Mouse (Mus musculus) heart, embryonic 16.5 days (tissue): Measurements from ENCODE around the gene Olfr560. TPM values are rescaled to one million over a fixed set of nuclear protein-coding genes. Genes with fewer than 3 reads are reported as not detected.

Experiments
- ATAC-seq: fragments of 200-750 bp; cut with Nextera tagmentation; replicated peaks from 2 replicates; pipeline ENCODE4 v1.8.0; 2017; ENCODE audit warnings: moderate number of reproducible peaks; ENCODE audit not compliant: insufficient read depth, low FRiP score; ENCODE audit errors: extremely low read depth
- H3K27ac ChIP-seq: fragments of 300-500 bp; sonication (generic); 2 replicates; pipeline ENCODE4 v1.5.1; 2014; ENCODE audit warnings: mild to moderate bottlenecking, low read length, control low read depth, moderate library complexity
- H3K27me3 ChIP-seq: fragments of 300-500 bp; sonication (generic); 2 replicates; pipeline ENCODE4 v1.6.1; 2014; ENCODE audit warnings: low read length, mixed read lengths; ENCODE audit not compliant: control insufficient read depth, insufficient read depth
- H3K36me3 ChIP-seq: fragments of 300-500 bp; sonication (generic); 2 replicates; pipeline ENCODE4 v1.6.1; 2014; ENCODE audit not compliant: control insufficient read depth, insufficient read depth
- H3K4me1 ChIP-seq: fragments of 300-500 bp; sonication (generic); 2 replicates; pipeline ENCODE4 v1.6.1; 2014; ENCODE audit warnings: low read length, mixed read lengths; ENCODE audit not compliant: control insufficient read depth, insufficient read depth
- H3K4me2 ChIP-seq: fragments of 300-500 bp; sonication (generic); 2 replicates; pipeline ENCODE4 v1.6.1; 2014; ENCODE audit warnings: low read depth, mild to moderate bottlenecking, control low read depth, low read length
- H3K4me3 ChIP-seq: fragments of 300-500 bp; sonication (generic); 2 replicates; pipeline ENCODE4 v1.5.1; 2014; ENCODE audit warnings: mild to moderate bottlenecking, control low read depth, low read length
- H3K9ac ChIP-seq: fragments of 300-500 bp; sonication (generic); 2 replicates; pipeline ENCODE4 v1.6.1; 2014; ENCODE audit warnings: low read length, control low read depth
- H3K9me3 ChIP-seq: fragments of 300-500 bp; sonication (generic); replicated peaks from 2 replicates; pipeline ENCODE4 v1.6.1; 2016; ENCODE audit warnings: low read length; ENCODE audit not compliant: control insufficient read depth
- WGBS: fragments of 180-500 bp; shearing (Covaris S2); extraction: QIAGEN DNeasy Blood & Tissue Kit; methylation state at CpG from one replicate; pipeline ENCODE4 v1.1.7; 2014; 5-methylcytosine and 5-hydroxymethylcytosine counted together
- polyA plus RNA-seq: library from polyadenylated mRNA; unstranded; fragments of >200 nt; fragmentation: Nextera tagmentation; extraction: Ambion mirVana; gene quantifications from 2 replicates; pipeline ENCODE4 v1.2.1, GENCODE M21; 2015

The Olfr560 gene
- 0.07 TPM in 1 of 2 replicates, not detected in the other for polyA plus RNA-seq

- Histone ChIP-seq H3K4me1 (no peaks in the 10 kb centered on the region), H3K4me3 (no peak within 1 kb of the TSS), H3K4me2 (no peak within 1 kb of the TSS), H3K9me3 (no peaks in the 10 kb centered on the region), H3K27ac (no peak within 1 kb of the TSS), H3K9ac (no peak within 1 kb of the TSS), H3K36me3 (no peaks in the 10 kb centered on the region), H3K27me3 (no peaks in the 10 kb centered on the region)
- WGBS = 55% methylated on average over 4 of the region's 4 CpGs
- no peak for ATAC-seq
Measured at GRCm38 (mm10) chr7:102759266-102759665, at the start of gene Olfr560, which contains the start of gene Olfr78. Gene Olfr560 (minus strand): TSS chr7:102759366. Gene Olfr78 (minus strand): TSS chr7:102759471.

- Histone ChIP-seq H3K36me3 (no peaks in the 10 kb centered on the region), H3K27me3 (no peaks in the 10 kb centered on the region), H3K9me3 (no peaks in the 10 kb centered on the region), H3K4me2 (no peak within 1 kb of the TSS), H3K27ac (no peak within 1 kb of the TSS), H3K4me1 (no peaks in the 10 kb centered on the region), H3K4me3 (no peak within 1 kb of the TSS), H3K9ac (no peak within 1 kb of the TSS)
- no peak for ATAC-seq
Measured at GRCm38 (mm10) chr7:102803180-102803579, 44.0 kb upstream of the Olfr560 start, which contains the start of gene Olfr564. Gene Olfr564 (plus strand): TSS chr7:102803480.

GRCm38 (mm10) chr7:102770921-102771320 is 11.8 kb upstream of the Olfr560 start, which contains the start of gene Olfr561:
Gene Olfr561 (plus strand): TSS chr7:102771221.
- 63% methylated on average over 2 of the region's 2 CpGs for WGBS
- Histone ChIP-seq H3K36me3 (no peaks in the 10 kb centered on the region), H3K4me3 (no peak within 1 kb of the TSS), H3K9ac (no peak within 1 kb of the TSS), H3K27ac (no peak within 1 kb of the TSS), H3K27me3 (no peaks in the 10 kb centered on the region), H3K9me3 (no peaks in the 10 kb centered on the region), H3K4me2 (no peak within 1 kb of the TSS), H3K4me1 (no peaks in the 10 kb centered on the region)
- ATAC-seq = no peak

GRCm38 (mm10) chr7:102752086-102752485 is 7.1 kb downstream of the Olfr560 start:
- no peak overlapping the region for H3K4me3 ChIP-seq
- no peak overlapping the region for H3K4me2 ChIP-seq
- no peak overlapping the region for H3K9ac ChIP-seq
- ATAC-seq = no peak
- H3K27ac ChIP-seq = no peak overlapping the region
- H3K4me1 ChIP-seq = no peaks in the 10 kb centered on the region
- no peaks in the 10 kb centered on the region for H3K27me3 ChIP-seq
- no peaks in the 10 kb centered on the region for H3K9me3 ChIP-seq
- 14% methylated on average over 1 of the region's 1 CpGs for WGBS
- H3K36me3 ChIP-seq = no peaks in the 10 kb centered on the region

DNA sequence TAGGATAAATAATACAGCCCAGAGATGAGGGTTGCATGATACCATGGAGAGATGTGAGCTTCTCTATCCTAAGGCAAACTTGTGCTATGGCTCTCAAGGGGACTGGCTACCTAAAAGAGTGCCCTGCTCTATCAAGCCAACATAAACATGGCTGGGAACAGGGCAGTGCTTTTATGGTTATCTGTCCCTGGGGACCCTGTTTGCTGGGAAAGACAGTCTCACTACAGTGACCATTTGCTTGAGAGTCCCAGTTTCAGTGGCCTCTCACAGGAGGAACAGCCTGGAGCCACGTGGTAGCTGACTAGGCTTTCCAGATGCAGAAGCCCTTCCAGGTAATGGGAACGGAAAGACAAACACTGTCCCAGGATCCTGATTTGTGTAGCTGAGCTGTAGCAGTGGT is 21.5 kb downstream of the Olfr560 start:
- Histone ChIP-seq H3K36me3 (no peaks in the 10 kb centered on the region), H3K9me3 (no peaks in the 10 kb centered on the region), H3K27ac (no peak overlapping the region), H3K4me1 (no peaks in the 10 kb centered on the region), H3K4me3 (no peak overlapping the region), H3K27me3 (no peaks in the 10 kb centered on the region), H3K9ac (no peak overlapping the region), H3K4me2 (no peak overlapping the region)
- no peak for ATAC-seq
- 38% methylated on average over 2 of the region's 2 CpGs for WGBS

DNA sequence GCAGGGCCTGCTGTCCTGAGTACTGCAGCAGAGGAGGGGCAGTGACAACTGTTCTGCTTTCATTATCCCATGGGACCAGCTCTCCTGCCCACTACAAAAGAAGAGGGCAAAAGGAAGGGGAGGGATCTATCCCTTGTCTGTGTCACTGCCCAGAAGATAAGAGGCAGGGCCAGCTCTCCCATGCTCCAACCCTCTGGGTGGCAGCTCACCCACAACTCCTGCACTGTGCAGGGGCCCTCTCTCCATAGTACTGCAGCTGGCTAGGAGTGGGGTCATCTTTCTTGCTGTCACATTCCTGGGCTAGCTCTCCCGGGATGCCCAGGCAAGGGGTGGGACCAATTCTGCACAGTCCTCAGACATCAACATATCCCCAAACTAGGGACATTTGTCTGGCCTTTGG is 25.4 kb downstream of the Olfr560 start:
- H3K36me3 ChIP-seq = no peaks in the 10 kb centered on the region
- ATAC-seq = no peak
- H3K9me3 ChIP-seq = no peaks in the 10 kb centered on the region
- no peak overlapping the region for H3K27ac ChIP-seq
- no peaks in the 10 kb centered on the region for H3K27me3 ChIP-seq
- no peaks in the 10 kb centered on the region for H3K4me1 ChIP-seq
- no peak overlapping the region for H3K4me3 ChIP-seq
- WGBS = 26% methylated on average over 1 of the region's 1 CpGs
- H3K9ac ChIP-seq = no peak overlapping the region
- no peak overlapping the region for H3K4me2 ChIP-seq

GRCm38 (mm10) chr7:102727391-102727790 is 31.8 kb downstream of the Olfr560 start, which contains the start of gene Olfr559:
Gene Olfr559 (minus strand): TSS chr7:102727491.
- Histone ChIP-seq H3K27me3 (no peaks in the 10 kb centered on the region), H3K4me2 (no peak within 1 kb of the TSS), H3K9me3 (no peaks in the 10 kb centered on the region), H3K36me3 (no peaks in the 10 kb centered on the region), H3K27ac (no peak within 1 kb of the TSS), H3K4me3 (no peak within 1 kb of the TSS), H3K4me1 (no peaks in the 10 kb centered on the region), H3K9ac (no peak within 1 kb of the TSS)
- ATAC-seq = no peak

DNA sequence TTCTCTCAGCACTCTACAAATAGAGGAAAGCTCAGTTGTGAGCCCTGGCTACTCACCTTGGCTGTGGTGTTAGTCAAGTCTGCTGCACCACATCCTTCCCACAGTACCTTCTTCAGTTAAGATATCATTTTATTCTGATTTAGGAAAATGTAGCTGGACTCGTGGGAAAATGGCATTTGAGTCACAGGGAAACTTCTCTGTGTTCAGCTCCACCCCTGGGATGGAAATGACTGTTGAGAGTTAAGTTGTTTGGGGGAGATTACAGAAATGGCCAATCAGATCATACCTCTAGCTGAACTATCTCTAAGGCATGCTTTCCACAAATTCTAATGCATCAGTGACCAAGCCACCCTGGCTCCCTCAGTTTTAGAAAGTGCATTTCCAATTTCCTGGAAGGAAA is 40.2 kb downstream of the Olfr560 start, which contains the start of gene Olfr33:
Gene Olfr33 (minus strand): TSS at position 101 of the 400 bp plus-strand sequence.
- Histone ChIP-seq H3K4me1 (no peaks in the 10 kb centered on the region), H3K9ac (no peak within 1 kb of the TSS), H3K27ac (no peak within 1 kb of the TSS), H3K4me3 (no peak within 1 kb of the TSS), H3K27me3 (no peaks in the 10 kb centered on the region), H3K4me2 (no peak within 1 kb of the TSS), H3K9me3 (peaks cover 3% of the 10 kb centered on the region; the same call in 1 of the 2 replicates), H3K36me3 (no peaks in the 10 kb centered on the region)
- WGBS = 33% methylated on average over 1 of the region's 1 CpGs
- ATAC-seq = no peak

GRCm38 (mm10) chr7:102701915-102702314 is 57.3 kb downstream of the Olfr560 start, which contains the start of gene Olfr558:
Gene Olfr558 (plus strand): TSS chr7:102702215.
- Histone ChIP-seq H3K36me3 (no peaks in the 10 kb centered on the region), H3K4me3 (no peak within 1 kb of the TSS), H3K4me2 (no peak within 1 kb of the TSS), H3K27me3 (no peaks in the 10 kb centered on the region), H3K9ac (no peak within 1 kb of the TSS), H3K9me3 (no peaks in the 10 kb centered on the region), H3K4me1 (no peaks in the 10 kb centered on the region), H3K27ac (no peak within 1 kb of the TSS)
- ATAC-seq = no peak
